Mouse (Mus musculus): ENCODE results near the gene Ndufa3.

Ndufa3 gene

DNA sequence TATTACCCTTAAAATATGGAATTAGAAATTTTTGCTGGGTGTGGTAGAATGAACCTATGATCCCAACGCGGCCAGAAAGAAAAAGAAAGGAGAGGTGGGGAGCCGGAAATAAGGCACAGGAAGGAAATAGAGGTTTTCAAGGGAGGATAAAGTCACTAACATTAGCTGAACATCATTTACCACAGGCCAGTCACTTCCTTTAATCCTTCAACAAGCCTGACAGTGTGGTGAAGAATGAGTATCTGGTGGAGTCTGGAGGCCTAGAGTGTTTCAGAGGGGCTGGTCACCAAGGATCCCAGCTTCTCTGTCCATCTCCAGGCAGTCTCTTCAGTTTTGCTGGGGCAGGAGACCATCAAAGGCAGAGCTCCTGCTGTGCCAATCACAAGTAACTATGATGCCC is 6.7 kb upstream of the Ndufa3 start:
- no peak for DNase-seq (ENCODE audit: low spot score in 2 of 2)

- DNase-seq (ENCODE audit: low spot score in 2 of 2) = no peak
Measured at GRCm38 (mm10) chr7:3611006-3611405, 6.2 kb upstream of the Ndufa3 start.

DNA sequence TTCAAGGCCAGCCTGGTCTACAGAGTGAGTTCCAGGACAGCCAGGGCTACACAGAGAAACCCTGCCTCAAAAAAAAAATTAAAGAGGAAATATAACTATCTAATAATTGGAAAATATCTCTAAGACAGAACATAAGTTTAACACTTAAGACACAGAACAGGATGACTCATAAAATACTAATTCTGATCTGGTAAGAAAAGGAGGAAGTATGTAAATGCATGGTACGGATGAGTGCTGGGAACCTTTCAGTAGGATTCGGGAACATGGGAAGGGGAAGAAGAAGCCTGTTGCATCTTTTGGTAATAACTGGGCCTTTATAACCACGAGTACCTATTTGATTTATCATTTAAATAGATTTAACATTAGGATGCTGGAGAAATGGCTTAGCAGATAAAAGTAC is 3.2 kb upstream of the Ndufa3 start:
- no peak for DNase-seq (ENCODE audit: low spot score in 2 of 2)

DNA sequence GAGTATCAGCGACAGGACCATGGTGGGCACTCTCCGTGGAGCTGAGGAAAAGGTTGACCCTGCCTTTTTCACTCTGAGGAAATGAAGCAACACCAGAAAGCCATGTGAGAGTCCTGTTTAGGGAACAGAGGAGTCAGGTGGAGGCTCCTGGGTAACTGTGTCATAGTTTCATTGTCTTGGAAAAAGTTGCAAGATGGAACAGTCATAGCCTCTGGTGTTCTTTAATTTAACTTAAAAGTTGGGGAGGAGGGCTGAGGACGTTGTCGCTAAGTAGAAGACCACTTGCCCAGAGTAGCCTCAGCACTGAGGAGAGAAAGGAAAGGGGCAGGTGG is 1.1 kb upstream of the Ndufa3 start, which contains the start of gene Oscar:
Gene Oscar, minus strand, starts transcription at position 101 of the 332 bp plus-strand sequence.
- DNase-seq (ENCODE audit: low spot score in 2 of 2) = no peak

DNA sequence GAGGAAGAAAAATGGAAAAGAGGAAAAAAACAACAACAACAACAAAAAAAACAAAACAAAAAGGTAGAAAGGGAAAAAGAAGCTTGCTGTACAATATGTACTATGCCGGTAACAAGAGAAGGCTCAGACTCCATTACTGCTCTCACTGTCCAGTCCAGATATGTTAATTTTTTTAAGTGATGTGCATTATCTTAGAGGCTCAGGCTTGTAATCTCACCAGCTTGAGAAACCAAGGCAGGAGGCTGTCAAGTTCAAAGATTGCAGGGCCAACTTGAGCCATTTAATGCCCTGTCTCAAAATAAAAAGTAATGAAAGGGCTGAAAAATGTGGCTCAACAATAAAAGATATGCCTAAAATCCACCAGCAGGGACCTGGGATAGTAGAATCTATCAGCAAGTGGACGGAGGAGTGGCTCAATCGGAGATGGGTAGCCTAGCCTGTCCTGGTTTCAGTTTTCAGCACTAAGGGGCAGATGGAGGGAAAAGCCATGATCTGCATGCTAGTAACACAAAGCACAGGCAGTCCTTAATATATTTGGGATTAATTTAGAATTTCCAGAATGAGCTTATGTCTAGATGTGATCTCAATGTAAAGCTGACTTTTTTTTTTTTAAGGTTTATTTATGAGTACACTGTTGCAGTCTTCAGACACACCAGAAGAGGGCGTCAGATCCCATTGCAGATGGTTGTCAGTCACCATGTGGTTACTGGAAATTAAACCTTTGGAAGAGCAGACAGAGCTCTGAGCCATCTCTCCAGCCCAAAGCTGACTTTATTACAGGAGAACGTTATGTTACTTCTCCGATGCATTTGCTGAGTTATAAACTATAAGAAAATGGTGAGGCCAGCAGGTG is 558 bp upstream of the Ndufa3 start:
- DNase-seq (ENCODE audit: low spot score in 2 of 2) = no peak

- no peak for DNase-seq (ENCODE audit: low spot score in 2 of 2)
Measured at GRCm38 (mm10) chr7:3629030-3629429, 11.9 kb downstream of the Ndufa3 start.

- DNase-seq (ENCODE audit: low spot score in 2 of 2) = peak; percentile 93 to 95
Measured at GRCm38 (mm10) chr7:3629543-3630477, 12.6 kb downstream of the Ndufa3 start, which contains the start of the genes Tfpt and Prpf31. TSS of gene Tfpt (minus strand) at chr7:3629929. TSS of gene Prpf31 (plus strand) at chr7:3629985.

GRCm38 (mm10) chr7:3630478-3630815 is 13.3 kb downstream of the Ndufa3 start:
- DNase-seq (ENCODE audit: low spot score in 2 of 2) = no peak

GRCm38 (mm10) chr7:3643412-3643811 is 26.2 kb downstream of the Ndufa3 start:
- no peak for DNase-seq (ENCODE audit: low spot score in 2 of 2)

GRCm38 (mm10) chr7:3643843-3644242 is 26.7 kb downstream of the Ndufa3 start:
- no peak for DNase-seq (ENCODE audit: low spot score in 2 of 2)

DNA sequence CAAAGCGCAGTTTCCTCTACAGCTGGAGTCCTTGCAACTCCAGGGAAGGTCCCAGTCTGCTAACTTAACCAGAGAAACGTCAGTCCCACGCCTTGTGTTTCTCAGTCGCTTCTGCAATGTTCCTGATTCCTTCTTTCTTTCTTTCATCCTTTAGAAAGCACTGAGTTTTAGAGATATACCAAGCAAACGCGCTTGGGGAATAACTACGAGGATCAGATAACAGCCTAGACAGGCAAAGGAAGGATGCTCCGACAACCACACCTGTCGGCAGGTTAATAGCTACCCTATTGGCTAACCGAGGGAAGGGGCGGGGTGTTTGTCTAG is 27.1 kb downstream of the Ndufa3 start:
- DNase-seq (ENCODE audit: low spot score in 2 of 2) = no peak

DNA sequence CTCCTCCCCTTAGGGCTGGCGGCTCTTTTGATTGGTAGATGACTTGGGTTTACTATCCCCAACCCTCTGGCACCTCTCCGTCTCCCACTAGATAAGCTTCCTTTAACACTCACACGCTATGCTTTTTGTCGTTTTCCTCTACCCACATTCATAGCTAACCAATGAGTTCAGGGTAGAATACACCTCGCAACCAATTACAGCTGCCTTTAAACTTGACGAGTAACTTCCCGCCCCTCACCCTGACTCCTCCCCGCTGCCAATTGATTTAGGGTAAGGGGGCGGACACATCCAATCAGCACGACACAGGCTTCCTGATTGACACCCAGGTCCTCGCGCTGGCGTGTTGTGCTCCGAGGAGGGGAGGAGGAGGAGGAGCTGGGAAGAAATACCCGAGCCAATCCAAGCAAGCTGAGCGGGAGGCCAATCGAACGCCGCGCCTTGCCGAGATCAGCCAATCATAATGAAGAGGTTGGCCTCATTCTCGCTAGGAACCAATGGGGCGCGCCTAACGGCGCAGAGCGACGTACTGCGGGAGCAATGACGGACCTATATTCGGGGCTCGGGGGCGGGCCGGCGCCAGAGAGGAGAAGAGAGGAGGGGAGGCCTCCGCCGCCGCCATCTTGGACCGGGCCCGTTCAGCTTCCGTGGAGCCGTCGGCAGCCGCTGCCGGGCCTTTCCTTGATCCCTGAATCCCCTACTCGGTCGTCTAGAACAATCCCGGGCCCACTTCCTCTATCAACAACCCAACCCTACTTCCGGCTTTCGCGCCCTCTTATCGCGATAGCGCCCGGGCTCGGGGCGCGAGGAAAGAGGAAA is 27.7 kb downstream of the Ndufa3 start, which contains the start of gene Cnot3:
Gene Cnot3, plus strand, starts transcription at position 597 of the 816 bp plus-strand sequence.
- peak; percentile 96 to 99 for DNase-seq (ENCODE audit: low spot score in 2 of 2)

DNA sequence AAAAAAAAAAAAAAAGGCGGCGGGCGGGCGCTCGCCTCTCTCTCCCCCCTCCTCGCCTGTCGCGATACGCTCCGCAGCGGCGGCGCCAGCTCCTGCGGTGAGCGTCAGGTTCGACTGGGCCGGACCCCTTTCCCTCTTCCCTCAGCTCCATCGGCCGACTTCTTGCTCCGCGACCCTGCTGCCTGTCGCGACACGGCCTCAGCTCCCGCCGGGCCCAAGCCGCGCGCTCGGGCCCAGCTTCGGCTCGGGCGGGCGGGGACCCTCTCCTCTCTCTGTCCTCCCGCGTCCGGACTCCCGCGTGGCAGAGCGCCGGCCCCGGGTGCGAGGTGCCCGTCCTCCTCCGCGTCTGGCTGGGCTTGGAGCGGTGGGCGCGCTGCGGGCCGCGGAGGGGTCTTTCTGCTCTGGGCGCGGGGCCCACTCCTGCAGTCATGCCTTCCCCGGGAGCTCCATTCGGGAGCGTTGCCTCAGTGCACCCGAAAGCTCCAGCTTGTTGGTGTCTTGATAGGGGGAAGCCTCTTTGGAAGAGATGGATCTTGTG is 28.4 kb downstream of the Ndufa3 start:
- no peak for DNase-seq (ENCODE audit: low spot score in 2 of 2)

DNA sequence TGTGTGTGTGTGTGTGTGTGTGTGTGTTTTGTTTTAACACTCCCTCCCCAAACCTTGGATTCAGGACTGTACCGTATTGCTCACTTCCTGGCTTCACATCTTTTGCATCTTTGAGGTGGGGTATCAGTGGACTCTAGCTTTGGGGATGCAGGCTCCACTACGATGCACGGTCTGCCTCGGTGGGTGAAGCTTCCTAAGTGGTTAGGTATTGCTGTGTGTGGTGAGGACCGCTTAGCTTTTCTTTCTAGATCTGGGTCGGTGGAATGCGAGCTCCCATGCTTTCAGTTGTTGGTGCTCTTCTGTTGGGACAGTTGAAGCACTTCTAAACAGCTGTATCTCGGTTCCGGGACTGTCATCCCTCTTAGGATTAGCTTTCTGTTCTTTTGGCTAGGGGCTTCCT is 29.0 kb downstream of the Ndufa3 start:
- DNase-seq (ENCODE audit: low spot score in 2 of 2) = no peak

GRCm38 (mm10) chr7:3646641-3647040 is 29.5 kb downstream of the Ndufa3 start:
- DNase-seq (ENCODE audit: low spot score in 2 of 2) = no peak

GRCm38 (mm10) chr7:3656966-3657365 is 39.8 kb downstream of the Ndufa3 start:
- no peak for DNase-seq (ENCODE audit: low spot score in 2 of 2)

- DNase-seq (ENCODE audit: low spot score in 2 of 2) = no peak
Measured at GRCm38 (mm10) chr7:3658578-3658977, 41.4 kb downstream of the Ndufa3 start.

- peak in 1 of 2 experiments; percentile 22 for DNase-seq (ENCODE audit: low spot score in 2 of 2)
Measured at GRCm38 (mm10) chr7:3664524-3665214, 47.5 kb downstream of the Ndufa3 start.

- peak; percentile 97 for DNase-seq (ENCODE audit: low spot score in 2 of 2)
Measured at GRCm38 (mm10) chr7:3665215-3666114, 48.3 kb downstream of the Ndufa3 start, which contains the start of gene Leng1. TSS of gene Leng1 (minus strand) at chr7:3665840.

- DNase-seq (ENCODE audit: low spot score in 2 of 2) = no peak
Measured at GRCm38 (mm10) chr7:3666921-3667391, 49.8 kb downstream of the Ndufa3 start.

Data from urinary bladder, postnatal 36 days (tissue).